Mouse (Mus musculus) limb, embryonic 14.5 days (tissue): Measurements from ENCODE around the gene Gm21440. TPM values are rescaled to one million over a fixed set of nuclear protein-coding genes. Genes with fewer than 3 reads are reported as not detected.
"Not testable (repeated sequence)": the region's sequence is repeated elsewhere in the genome, so short reads cannot be mapped to it uniquely, and the experiment has no call there.

Experiments used
- ATAC-seq: fragments of 200-750 bp; cut with Nextera tagmentation; 2 replicates; pipeline ENCODE4 v1.8.0; 2017; ENCODE audit warnings: low read depth, moderate number of reproducible peaks, moderate TSS enrichment; ENCODE audit not compliant: low FRiP score
- DNase-seq: peaks from one replicate; pipeline ENCODE4 v3.0.0-alpha.2; 2015; ENCODE audit warnings: low spot score
- H3K27ac ChIP-seq: fragments of 300-500 bp; sonication (generic); replicated peaks from 2 replicates; pipeline ENCODE4 v1.5.1; 2014; ENCODE audit warnings: low read depth, mild to moderate bottlenecking, low read length, moderate library complexity, mixed read lengths
- H3K27me3 ChIP-seq: fragments of 300-500 bp; sonication (generic); 2 replicates; pipeline ENCODE4 v1.6.1; 2014; ENCODE audit warnings: low read length, mixed read lengths; ENCODE audit not compliant: control insufficient read depth, insufficient read depth
- H3K36me3 ChIP-seq: fragments of 300-500 bp; sonication (generic); 2 replicates; pipeline ENCODE4 v1.6.1; 2014; ENCODE audit warnings: mild to moderate bottlenecking, low read length, moderate library complexity, mixed read lengths; ENCODE audit not compliant: control insufficient read depth, insufficient read depth
- H3K4me1 ChIP-seq: fragments of 300-500 bp; sonication (generic); 2 replicates; pipeline ENCODE4 v1.6.1; 2014; ENCODE audit warnings: antibody characterized with exemption, low read length, mixed read lengths; ENCODE audit not compliant: control insufficient read depth, insufficient read depth
- H3K4me2 ChIP-seq: fragments of 300-500 bp; sonication (generic); replicated peaks from 2 replicates; pipeline ENCODE4 v1.6.1; 2014; ENCODE audit warnings: low read depth, mild to moderate bottlenecking, low read length, moderate library complexity; ENCODE audit not compliant: severe bottlenecking
- H3K4me3 ChIP-seq: fragments of 300-500 bp; sonication (generic); replicated peaks from 2 replicates; pipeline ENCODE4 v1.5.1; 2014; ENCODE audit warnings: low read length
- H3K9ac ChIP-seq: fragments of 300-500 bp; sonication (generic); 2 replicates; pipeline ENCODE4 v1.6.1; 2014; ENCODE audit warnings: mild to moderate bottlenecking, low read depth, low read length, moderate library complexity; ENCODE audit not compliant: severe bottlenecking
- H3K9me3 ChIP-seq: fragments of 300-500 bp; sonication (generic); 2 replicates; pipeline ENCODE4 v1.6.1; 2016; ENCODE audit warnings: low read length; ENCODE audit not compliant: control insufficient read depth
- WGBS: fragments of 180-500 bp; shearing (Covaris S2); extraction: QIAGEN DNeasy Blood & Tissue Kit; methylation state at CpG from one replicate; pipeline ENCODE4 v1.1.7; 2014; 5-methylcytosine and 5-hydroxymethylcytosine counted together
- polyA plus RNA-seq, 2 experiments: library from polyadenylated mRNA; depleted of rRNA in 1 of 2; stranded (reverse) in 1 of 2; unstranded in 1 of 2; fragments of >200 nt; fragmentation: Nextera tagmentation in 1 of 2; extraction: Ambion mirVana in 1 of 2; gene quantifications; 2 replicates each; pipeline versions ENCODE4 v1.2.1 to v1.2.3; 2012 to 2014

Gm21440 gene
- polyA plus RNA-seq (2012; rRNA removed) (not detected in 2 replicates), polyA plus RNA-seq (2014; fragmentation: Nextera tagmentation; extraction: Ambion mirVana) (not detected in 2 replicates)

DNA sequence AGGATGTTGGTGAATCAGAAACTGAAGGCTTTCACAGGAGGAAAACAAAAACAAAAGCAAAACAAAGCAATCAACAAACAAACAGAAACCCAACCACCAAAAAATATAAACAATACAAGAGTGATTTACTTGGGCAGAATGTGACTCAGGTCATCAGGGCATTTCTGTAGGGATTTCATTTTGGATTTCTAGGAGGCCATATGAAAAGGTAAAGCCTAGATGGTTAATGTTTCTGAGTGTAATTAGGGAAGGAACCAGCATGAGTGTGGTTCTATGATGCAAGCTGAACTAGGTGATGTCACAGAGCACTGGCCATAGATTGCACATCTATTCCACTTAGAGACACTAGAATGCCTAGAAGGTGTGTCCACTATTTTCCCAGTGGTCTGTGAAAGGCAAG, at the start of gene Gm21440, which contains the start of gene Gm21454:
Gene Gm21440, plus strand, starts transcription at position 301 of the 400 bp plus-strand sequence.
Gene Gm21454, plus strand, starts transcription at position 352 of the 400 bp plus-strand sequence.
- not testable (repeated sequence) for ATAC-seq, H3K4me1 ChIP-seq, H3K27ac ChIP-seq, H3K9me3 ChIP-seq, H3K27me3 ChIP-seq, H3K9ac ChIP-seq, H3K4me3 ChIP-seq, H3K4me2 ChIP-seq, H3K36me3 ChIP-seq, DNase-seq

DNA sequence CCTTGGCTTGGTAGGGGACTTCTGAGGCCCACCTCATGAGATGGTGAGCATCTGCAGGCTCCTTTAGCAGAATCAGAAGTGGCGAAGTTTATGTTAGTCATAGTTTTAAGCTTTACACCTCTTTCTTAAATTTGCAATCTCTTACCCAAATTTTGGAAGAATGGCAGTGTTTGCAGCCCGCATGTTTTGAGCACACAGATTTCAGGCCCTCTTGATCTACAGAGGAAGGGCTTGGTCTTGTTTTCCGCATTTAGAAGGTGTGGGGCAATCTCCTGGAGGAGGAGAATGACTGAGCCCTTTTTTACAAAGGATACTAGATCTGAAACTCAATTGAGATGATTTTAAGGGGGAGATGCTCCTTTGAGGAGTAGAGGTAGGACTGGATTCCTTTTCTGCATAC, 28.4 kb upstream of the Gm21440 start, which contains the start of gene Gm21828:
Gene Gm21828, minus strand, starts transcription at position 101 of the 400 bp plus-strand sequence.
- WGBS: no CpG with 5 or more reads among the region's 3 CpGs
- H3K4me2 ChIP-seq, H3K36me3 ChIP-seq, H3K27ac ChIP-seq, H3K4me1 ChIP-seq, H3K9ac ChIP-seq, ATAC-seq, DNase-seq, H3K9me3 ChIP-seq, H3K4me3 ChIP-seq, H3K27me3 ChIP-seq: not testable (repeated sequence)

Other genes starting within 250 kb of the Gm21440 start
- not detected in 2 replicates for gene Gm20807, start 209.5 kb upstream of the Gm21440 start, polyA plus RNA-seq (2012; rRNA removed)
- gene Gm20807, start 209.5 kb upstream of the Gm21440 start, polyA plus RNA-seq (2014; fragmentation: Nextera tagmentation; extraction: Ambion mirVana): not detected in 2 replicates
- not detected in 2 replicates for gene Gm21891, start 118.9 kb upstream of the Gm21440 start, polyA plus RNA-seq (2012; rRNA removed)
- not detected in 2 replicates for gene Gm21891, start 118.9 kb upstream of the Gm21440 start, polyA plus RNA-seq (2014; fragmentation: Nextera tagmentation; extraction: Ambion mirVana)
- gene Gm21425, start 90.4 kb upstream of the Gm21440 start, polyA plus RNA-seq (2012; rRNA removed): not detected in 2 replicates
- not detected in 2 replicates for gene Gm21425, start 90.4 kb upstream of the Gm21440 start, polyA plus RNA-seq (2014; fragmentation: Nextera tagmentation; extraction: Ambion mirVana)
- not detected in 2 replicates for gene Gm21828, start 28.5 kb upstream of the Gm21440 start, polyA plus RNA-seq (2012; rRNA removed)
- gene Gm21828, start 28.5 kb upstream of the Gm21440 start, polyA plus RNA-seq (2014; fragmentation: Nextera tagmentation; extraction: Ambion mirVana): not detected in 2 replicates
- not detected in 2 replicates for gene Gm21454, start 51 bp downstream of the Gm21440 start, polyA plus RNA-seq (2012; rRNA removed)
- not detected in 2 replicates for gene Gm21454, start 51 bp downstream of the Gm21440 start, polyA plus RNA-seq (2014; fragmentation: Nextera tagmentation; extraction: Ambion mirVana)
- not detected in 2 replicates for gene Gm21725, start 96.7 kb downstream of the Gm21440 start, polyA plus RNA-seq (2012; rRNA removed)
- gene Gm21725, start 96.7 kb downstream of the Gm21440 start, polyA plus RNA-seq (2014; fragmentation: Nextera tagmentation; extraction: Ambion mirVana): not detected in 2 replicates
- gene Gm21866, start 213.2 kb downstream of the Gm21440 start, polyA plus RNA-seq (2012; rRNA removed): not detected in 2 replicates
- not detected in 2 replicates for gene Gm21866, start 213.2 kb downstream of the Gm21440 start, polyA plus RNA-seq (2014; fragmentation: Nextera tagmentation; extraction: Ambion mirVana)
- not detected in 2 replicates for gene Gm20773, start 241.6 kb downstream of the Gm21440 start, polyA plus RNA-seq (2012; rRNA removed)
- gene Gm20773, start 241.6 kb downstream of the Gm21440 start, polyA plus RNA-seq (2014; fragmentation: Nextera tagmentation; extraction: Ambion mirVana): not detected in 2 replicates